Mouse (Mus musculus) cerebellum, adult 18-20 months (tissue): ENCODE results near the gene Lrrc1.
"Not testable (repeated sequence)": the region's sequence is repeated elsewhere in the genome, so short reads cannot be mapped to it uniquely, and the experiment has no call there.

Experiments
- DNase-seq, 2 experiments: peaks; one replicate each; pipeline ENCODE4 v3.0.0; 2021

Lrrc1 gene

GRCm38 (mm10) chr9:77544354-77545067 lies at the start of gene Lrrc1:
Gene Lrrc1, minus strand, starts transcription at chr9:77544870.
- peak; percentile 79 to 91 for DNase-seq

GRCm38 (mm10) chr9:77592423-77592822 lies 47.8 kb upstream of the Lrrc1 start:
- no peak for DNase-seq

- no peak for DNase-seq
Measured at GRCm38 (mm10) chr9:77589496-77589895, 44.8 kb upstream of the Lrrc1 start.

GRCm38 (mm10) chr9:77587616-77588015 lies 42.9 kb upstream of the Lrrc1 start:
- no peak for DNase-seq

- DNase-seq: no peak
Measured at GRCm38 (mm10) chr9:77586806-77587591, 42.3 kb upstream of the Lrrc1 start.

GRCm38 (mm10) chr9:77584746-77585145 lies 40.1 kb upstream of the Lrrc1 start:
- no peak for DNase-seq

GRCm38 (mm10) chr9:77583302-77583701 lies 38.6 kb upstream of the Lrrc1 start:
- no peak for DNase-seq

- no peak for DNase-seq
Measured at GRCm38 (mm10) chr9:77579827-77580226, 35.2 kb upstream of the Lrrc1 start.

- no peak for DNase-seq
Measured at GRCm38 (mm10) chr9:77577931-77578330, 33.3 kb upstream of the Lrrc1 start.

- no peak for DNase-seq
Measured at GRCm38 (mm10) chr9:77577409-77577808, 32.7 kb upstream of the Lrrc1 start.

- DNase-seq: no peak
Measured at GRCm38 (mm10) chr9:77576320-77576719, 31.6 kb upstream of the Lrrc1 start.

- DNase-seq: not testable (repeated sequence)
Measured at GRCm38 (mm10) chr9:77574996-77575395, 30.3 kb upstream of the Lrrc1 start.

GRCm38 (mm10) chr9:77571851-77572250 lies 27.2 kb upstream of the Lrrc1 start:
- DNase-seq: no peak

- DNase-seq: no peak
Measured at GRCm38 (mm10) chr9:77568789-77569506, 24.3 kb upstream of the Lrrc1 start.

- DNase-seq: no peak
Measured at GRCm38 (mm10) chr9:77561827-77562226, 17.2 kb upstream of the Lrrc1 start.

- no peak for DNase-seq
Measured at GRCm38 (mm10) chr9:77557963-77558362, 13.3 kb upstream of the Lrrc1 start.

- no peak for DNase-seq
Measured at GRCm38 (mm10) chr9:77557181-77557580, 12.5 kb upstream of the Lrrc1 start.

GRCm38 (mm10) chr9:77556435-77556834 lies 11.8 kb upstream of the Lrrc1 start:
- no peak for DNase-seq

- DNase-seq: no peak
Measured at GRCm38 (mm10) chr9:77553465-77553864, 8.8 kb upstream of the Lrrc1 start.

- no peak for DNase-seq
Measured at GRCm38 (mm10) chr9:77551036-77551512, 6.4 kb upstream of the Lrrc1 start.

- DNase-seq: no peak
Measured at GRCm38 (mm10) chr9:77546010-77546409, 1.3 kb upstream of the Lrrc1 start.

GRCm38 (mm10) chr9:77545068-77545421 lies 375 bp upstream of the Lrrc1 start:
- DNase-seq: peak in 1 of 2 experiments; percentile 8
